8 mouse cellular contexts compared by ENCODE assay signal in the genomic region with DNA sequence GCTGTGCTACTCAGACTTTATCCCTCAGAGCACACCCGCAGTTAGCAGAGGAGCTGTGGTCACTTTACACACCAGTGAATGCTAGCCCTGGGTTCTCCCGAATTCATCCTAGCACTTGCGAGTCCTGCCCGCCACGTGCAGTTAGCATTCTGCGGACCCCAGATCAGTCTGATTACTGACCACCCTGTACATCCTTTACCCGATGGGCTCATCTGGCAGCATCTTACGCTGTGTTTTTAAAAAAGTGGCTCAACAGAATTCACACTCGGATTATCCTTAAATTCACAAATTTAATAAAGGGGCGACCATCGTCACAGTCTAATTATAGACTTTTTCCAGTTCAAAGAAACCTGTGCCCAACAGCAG. TPM values are rescaled to one million over a fixed set of nuclear protein-coding genes. Genes with fewer than 3 reads are reported as not detected.
A peak's percentile ranks its signal among the peaks of the same experiment; 100 is the strongest.
DNase-seq lines count a peak whose midpoint lies in the region; ATAC-seq and TF ChIP-seq lines count a peak whose summit lies in the region.

No protein-coding gene starts in this region.

- DNase-seq in gastrocnemius, adult 2 months = no peak
- DNase-seq in gastrocnemius, postnatal 36 days = no peak
- peak; percentile 26 for DNase-seq in 3T3-L1 (ENCODE audit: low read depth, low spot score)
- DNase-seq in forebrain, embryonic 11.5 days (ENCODE audit: low spot score) = no peak
- no peak for DNase-seq in right cerebral cortex, adult 18-20 months
- DNase-seq in right cerebral cortex, postnatal 25 days = no peak
- no peak for DNase-seq in cerebellum, postnatal 10 days

- H3K9me3 ChIP-seq in forebrain, embryonic 11.5 days (ENCODE audit: control insufficient read depth, low read length) = no peaks in the 10 kb centered on the region
- no peaks in the 10 kb centered on the region for H3K9me3 ChIP-seq in liver, embryonic 12.5 days (replicated peaks)

- 9% methylated on average over 11 of the region's 11 CpGs for WGBS in forebrain, embryonic 11.5 days
- 5% methylated on average over 11 of the region's 11 CpGs for WGBS in liver, embryonic 12.5 days (ENCODE audit: insufficient replicate concordance)

- no peak for ATAC-seq in forebrain, embryonic 11.5 days (replicated peaks; ENCODE audit: low FRiP score)
- ATAC-seq in liver, embryonic 12.5 days = no peak

- H3K4me1 ChIP-seq in forebrain, embryonic 11.5 days (replicated peaks; ENCODE audit: control insufficient read depth, insufficient read depth, low read length) = peaks cover 16% of the 10 kb centered on the region
- peaks cover 64% of the 10 kb centered on the region for H3K4me1 ChIP-seq in liver, embryonic 12.5 days

- peak overlapping the region; percentile 95 for H3K27ac ChIP-seq in gastrocnemius, adult 2 months
- H3K27ac ChIP-seq in forebrain, embryonic 11.5 days (ENCODE audit: low read depth, low read length) = no peak overlapping the region
- H3K27ac ChIP-seq in liver, embryonic 12.5 days = peak overlapping the region; percentile 87

- H3K9ac ChIP-seq in forebrain, embryonic 11.5 days (ENCODE audit: low read length) = peak overlapping the region; percentile 87; the same call in 1 of the 2 replicates
- peak overlapping the region; percentile 89 for H3K9ac ChIP-seq in liver, embryonic 12.5 days

- H3K4me2 ChIP-seq in forebrain, embryonic 11.5 days (ENCODE audit: low read depth, low read length, severe bottlenecking) = peak overlapping the region; percentile 77
- H3K4me2 ChIP-seq in liver, embryonic 12.5 days = peak overlapping the region; percentile 97

- H3K36me3 ChIP-seq in forebrain, embryonic 11.5 days (ENCODE audit: control insufficient read depth, insufficient read depth, low read length) = no peaks in the 10 kb centered on the region; the same call in 1 of the 2 replicates
- H3K36me3 ChIP-seq in liver, embryonic 12.5 days = peaks cover 27% of the 10 kb centered on the region

- H3K27me3 ChIP-seq in forebrain, embryonic 11.5 days (ENCODE audit: control insufficient read depth, insufficient read depth, low read length) = no peaks in the 10 kb centered on the region
- no peaks in the 10 kb centered on the region for H3K27me3 ChIP-seq in liver, embryonic 12.5 days (replicated peaks)

- no peak for TF ChIP-seq CTCF in gastrocnemius, adult 2 months (IDR thresholded peaks at IDR 0.05)

- intact Hi-C loops in gastrocnemius, adult 2 months (cut with DNase I) = loop anchor here (5.0 kb wide), 1 partner anchor 85 kb away; the partner anchor contains the start of gene Ube2i
- intact Hi-C loops in gastrocnemius, postnatal 36 days (cut with DNase I) = loop anchor here (5.0 kb wide), 1 partner anchor 85 kb away; the partner anchor contains the start of gene Ube2i

- H3K4me3 ChIP-seq in gastrocnemius, adult 2 months = peak overlapping the region; percentile 90
- H3K4me3 ChIP-seq in forebrain, embryonic 11.5 days (ENCODE audit: low read depth, low read length) = peak overlapping the region; percentile 98
- peak overlapping the region; percentile 92 for H3K4me3 ChIP-seq in liver, embryonic 12.5 days

RNA-seq across cellular contexts. Expression of gene Unkl, which starts 0.4 kb away (rescaled TPM):
- total RNA-seq in gastrocnemius, adult 2 months (2021) = 1 to 10 TPM; 5.5 to 5.7 TPM
- 1 to 10 TPM; 4.9 to 5.6 TPM for total RNA-seq in gastrocnemius, postnatal 36 days (2021)
- polyA plus RNA-seq in forebrain, embryonic 11.5 days (2014; fragmentation: Nextera tagmentation; extraction: Ambion mirVana) = 6.5 and 7.1 TPM in 2 replicates
- 15.0 and 17.7 TPM in 2 replicates for polyA plus RNA-seq in liver, embryonic 12.5 days (2016; fragmentation: Nextera tagmentation; extraction: Ambion mirVana)

RNA-seq across cellular contexts. Expression of gene BC003965, which starts 3.4 kb away (rescaled TPM):
- total RNA-seq in gastrocnemius, adult 2 months (2021) = 10 to 100 TPM; 11.4 to 18.3 TPM
- total RNA-seq in gastrocnemius, postnatal 36 days (2021) = 10 to 100 TPM; 12.3 to 13.8 TPM
- polyA plus RNA-seq in forebrain, embryonic 11.5 days (2014; fragmentation: Nextera tagmentation; extraction: Ambion mirVana) = 33.3 and 35.4 TPM in 2 replicates
- polyA plus RNA-seq in liver, embryonic 12.5 days (2016; fragmentation: Nextera tagmentation; extraction: Ambion mirVana) = 28.8 and 32.1 TPM in 2 replicates

RNA-seq across cellular contexts. Expression of gene Gm38655, which starts 12.5 kb away (rescaled TPM):
- not detected for total RNA-seq in gastrocnemius, adult 2 months (2021)
- not detected for total RNA-seq in gastrocnemius, postnatal 36 days (2021)
- polyA plus RNA-seq in forebrain, embryonic 11.5 days (2014; fragmentation: Nextera tagmentation; extraction: Ambion mirVana) = not detected in 2 replicates
- not detected in 2 replicates for polyA plus RNA-seq in liver, embryonic 12.5 days (2016; fragmentation: Nextera tagmentation; extraction: Ambion mirVana)

RNA-seq across cellular contexts. Expression of gene Ccdc154, which starts 25.5 kb away (rescaled TPM):
- not detected for total RNA-seq in gastrocnemius, adult 2 months (2021)
- not detected for total RNA-seq in gastrocnemius, postnatal 36 days (2021)
- polyA plus RNA-seq in forebrain, embryonic 11.5 days (2014; fragmentation: Nextera tagmentation; extraction: Ambion mirVana) = 0.08 TPM in 1 of 2 replicates, not detected in the other
- not detected in 2 replicates for polyA plus RNA-seq in liver, embryonic 12.5 days (2016; fragmentation: Nextera tagmentation; extraction: Ambion mirVana)

RNA-seq across cellular contexts. Expression of gene Gnptg, which starts 52.2 kb away (rescaled TPM):
- total RNA-seq in gastrocnemius, adult 2 months (2021) = 10 to 100 TPM; 14.9 to 16.5 TPM
- total RNA-seq in gastrocnemius, postnatal 36 days (2021) = 10 to 100 TPM; 13.8 to 14.1 TPM
- polyA plus RNA-seq in forebrain, embryonic 11.5 days (2014; fragmentation: Nextera tagmentation; extraction: Ambion mirVana) = 51.3 and 56.3 TPM in 2 replicates
- 22.2 and 24.4 TPM in 2 replicates for polyA plus RNA-seq in liver, embryonic 12.5 days (2016; fragmentation: Nextera tagmentation; extraction: Ambion mirVana)
